Mouse (Mus musculus): ENCODE measurements around the gene Tmem121.

The Tmem121 gene

DNA sequence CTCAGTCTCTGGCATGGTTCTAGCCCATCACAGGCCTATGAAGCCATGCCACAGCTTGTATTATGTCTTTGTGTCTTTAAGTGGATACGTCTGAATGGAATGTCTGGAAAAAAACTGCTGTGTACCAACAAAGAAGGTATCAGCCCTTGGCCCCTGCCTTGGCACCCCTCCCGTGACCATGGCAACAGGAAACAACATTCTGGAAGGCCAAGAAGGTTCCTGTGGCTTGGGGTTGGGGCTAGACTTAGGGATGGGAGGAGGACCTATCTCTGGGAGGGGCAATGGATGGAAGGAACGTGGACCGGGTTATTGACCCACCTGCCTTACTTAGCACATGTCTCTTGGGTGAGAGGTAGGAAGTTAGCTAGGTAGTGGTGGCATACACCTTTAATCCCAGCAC lies 36.4 kb upstream of the Tmem121 start:
- no peak for DNase-seq (ENCODE audit: low spot score in 2 of 2)

GRCm38 (mm10) chr12:113149896-113150295 lies 35.8 kb upstream of the Tmem121 start:
- peak; percentile 63 to 69 for DNase-seq (ENCODE audit: low spot score in 2 of 2)

DNA sequence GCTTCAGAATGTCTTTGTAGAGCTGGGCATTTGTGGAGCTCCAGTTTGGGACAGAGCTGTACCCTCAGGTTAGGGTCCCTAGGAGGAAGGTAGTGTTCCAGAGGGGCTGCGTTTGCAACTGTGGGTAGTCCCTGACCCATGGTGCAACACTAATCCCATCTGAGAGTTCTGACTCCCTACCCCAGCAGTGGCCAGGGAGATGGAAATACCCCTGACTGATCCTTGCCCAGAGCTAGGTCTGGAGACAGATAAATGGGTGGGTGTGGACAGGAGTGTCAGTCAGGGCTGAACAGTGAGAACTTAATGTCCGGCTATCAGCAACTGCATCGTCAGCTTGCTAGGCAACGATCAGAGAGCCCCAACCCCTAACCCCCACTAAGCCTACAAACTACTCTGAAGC lies 35.1 kb upstream of the Tmem121 start:
- DNase-seq (ENCODE audit: low spot score in 2 of 2) = no peak

GRCm38 (mm10) chr12:113151046-113151445 lies 34.7 kb upstream of the Tmem121 start:
- no peak for DNase-seq (ENCODE audit: low spot score in 2 of 2)

GRCm38 (mm10) chr12:113151661-113152271 lies 34.0 kb upstream of the Tmem121 start:
- DNase-seq (ENCODE audit: low spot score in 2 of 2) = peak; percentile 78 to 79

- peak; percentile 57 to 65 for DNase-seq (ENCODE audit: low spot score in 2 of 2)
Measured at GRCm38 (mm10) chr12:113152272-113152661, 33.5 kb upstream of the Tmem121 start.

GRCm38 (mm10) chr12:113152991-113153525 lies 32.7 kb upstream of the Tmem121 start:
- no peak for DNase-seq (ENCODE audit: low spot score in 2 of 2)

DNA sequence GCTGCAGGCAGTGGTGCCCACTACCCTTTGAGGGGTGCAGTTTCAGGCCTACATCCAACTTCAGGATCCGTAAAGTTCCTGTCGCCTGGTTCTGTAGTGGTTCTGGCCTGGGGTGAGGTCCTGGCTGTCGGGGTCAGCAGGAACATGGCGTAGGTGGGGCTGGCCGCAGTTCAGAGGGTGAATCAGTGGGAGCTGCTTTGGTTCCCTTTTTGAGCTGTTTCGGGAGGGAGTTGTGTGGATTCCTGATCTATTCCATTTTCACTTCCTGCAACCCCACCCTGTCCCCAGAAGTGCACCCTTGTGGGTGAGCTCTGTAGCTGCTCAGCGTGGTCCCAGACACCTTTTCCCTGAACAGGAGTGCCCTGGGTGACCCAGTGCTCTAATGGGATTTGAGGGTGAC lies 31.8 kb upstream of the Tmem121 start:
- no peak for DNase-seq (ENCODE audit: low spot score in 2 of 2)

DNA sequence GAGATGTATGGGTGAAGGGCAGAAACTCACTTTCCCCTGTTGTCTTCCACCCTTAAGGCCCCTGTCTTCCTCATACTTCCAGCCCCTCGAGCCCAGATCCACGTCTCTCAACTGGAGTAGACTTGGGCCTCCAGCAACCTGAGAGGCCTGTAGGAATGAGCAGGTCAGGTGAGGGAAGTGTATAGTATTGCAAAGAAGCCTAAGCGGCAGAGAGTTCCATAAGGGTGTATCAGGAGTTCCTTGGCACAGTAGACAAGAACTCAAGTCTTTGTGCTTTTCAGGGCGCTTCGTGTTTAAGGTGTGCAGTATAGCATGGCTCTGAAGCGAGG lies 31.0 kb upstream of the Tmem121 start:
- DNase-seq (ENCODE audit: low spot score in 2 of 2) = no peak

DNA sequence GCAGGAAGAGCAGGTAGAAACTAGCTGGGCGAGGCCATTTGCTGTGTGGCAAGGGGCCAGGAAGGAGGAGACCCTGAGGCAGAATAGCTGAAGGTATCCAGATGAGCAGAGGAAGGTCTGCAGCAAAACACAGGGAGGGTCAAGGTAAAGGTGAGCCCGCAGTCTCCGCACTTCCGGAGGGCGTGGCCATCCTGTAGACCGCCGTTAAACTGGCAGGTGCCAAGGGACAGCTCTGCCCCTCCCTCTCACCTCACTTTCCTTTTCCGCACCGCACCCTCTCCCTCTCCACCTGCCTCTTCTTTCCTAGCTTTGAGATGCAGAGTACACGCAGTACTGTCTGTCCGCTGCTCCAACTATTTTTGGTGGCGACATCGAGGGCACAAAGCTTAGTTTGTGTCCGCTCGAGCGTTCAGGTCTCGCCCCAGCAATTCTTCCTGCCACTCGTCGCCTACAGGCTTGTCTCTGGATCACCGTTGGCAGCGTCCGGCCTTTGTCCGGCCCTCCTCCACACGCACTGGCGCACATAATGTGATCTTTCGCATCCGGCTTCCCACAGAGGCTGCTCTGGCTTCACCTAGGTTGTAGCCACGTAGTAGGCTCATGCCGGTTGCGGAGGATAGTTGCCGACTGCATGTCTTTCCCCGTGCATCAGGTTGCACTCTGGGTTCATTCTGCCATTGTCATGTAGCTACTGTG lies 30.5 kb upstream of the Tmem121 start:
- peak; percentile 72 to 74 for DNase-seq (ENCODE audit: low spot score in 2 of 2)

GRCm38 (mm10) chr12:113155887-113156539 lies 29.7 kb upstream of the Tmem121 start, which contains the start of gene Tedc1:
TSS of gene Tedc1 (plus strand) at chr12:113156421.
- peak; percentile 99 for DNase-seq (ENCODE audit: low spot score in 2 of 2)

DNA sequence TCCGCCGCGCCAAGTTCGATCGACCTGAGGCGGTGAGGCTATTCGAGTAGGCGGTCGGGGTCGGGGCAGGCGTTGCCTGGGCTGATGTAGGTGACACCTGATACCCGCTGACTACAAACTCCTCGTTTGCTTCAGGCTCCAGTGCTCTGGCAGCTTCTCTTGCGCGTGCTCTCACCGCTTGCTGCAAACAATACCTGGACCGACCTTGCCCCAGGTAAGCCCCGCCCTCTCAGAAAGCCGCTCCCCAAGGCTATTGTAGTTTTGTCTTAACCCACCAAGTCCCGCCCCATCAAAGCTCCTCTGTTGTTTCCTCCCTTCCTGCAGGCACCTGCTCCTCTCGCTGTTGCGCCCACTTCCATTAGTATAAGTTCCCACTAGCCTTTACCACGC lies 29.2 kb upstream of the Tmem121 start:
- no peak for DNase-seq (ENCODE audit: low spot score in 2 of 2)

DNA sequence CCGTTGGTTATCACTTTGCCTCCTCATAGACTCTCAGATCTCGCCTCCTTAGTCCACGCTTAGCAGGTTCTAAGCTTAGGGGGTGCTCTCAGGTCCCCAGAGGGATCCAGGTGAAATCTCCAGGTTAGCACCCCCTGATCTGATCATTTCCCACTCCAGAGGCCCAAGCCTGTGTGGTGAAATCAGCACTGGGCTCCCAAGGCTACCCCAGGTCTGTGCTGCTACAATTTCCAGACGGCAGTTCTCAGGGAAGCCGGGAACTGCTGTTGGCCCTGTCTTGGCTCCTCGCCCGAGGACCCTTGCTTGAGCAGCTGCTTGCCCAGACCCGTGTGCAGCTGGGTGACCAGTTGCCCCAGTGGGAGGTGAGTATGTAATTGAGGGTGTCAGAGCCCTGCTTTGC lies 28.7 kb upstream of the Tmem121 start:
- no peak for DNase-seq (ENCODE audit: low spot score in 2 of 2)

DNA sequence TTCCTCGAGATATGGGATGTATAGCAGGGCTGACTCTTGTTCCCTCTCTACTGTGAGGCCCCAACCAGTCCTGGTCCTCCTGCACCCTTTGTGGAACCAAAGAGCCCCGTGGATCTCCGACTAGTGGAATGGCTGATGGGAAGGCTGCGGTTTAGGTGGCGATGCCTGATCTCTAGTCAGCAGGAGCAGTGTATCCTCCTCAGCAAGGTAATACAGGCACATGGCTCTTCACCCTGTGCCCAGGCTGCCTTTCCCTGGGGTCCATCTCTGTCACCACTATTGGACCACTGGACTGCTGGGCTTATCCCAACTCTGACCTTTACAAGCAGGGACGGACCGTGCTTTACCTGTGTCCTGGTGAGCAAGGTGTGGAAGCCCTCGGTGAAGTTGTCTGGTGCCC lies 28.2 kb upstream of the Tmem121 start:
- no peak for DNase-seq (ENCODE audit: low spot score in 2 of 2)

- DNase-seq (ENCODE audit: low spot score in 2 of 2) = no peak
Measured at GRCm38 (mm10) chr12:113157971-113158370, 27.8 kb upstream of the Tmem121 start.

- DNase-seq (ENCODE audit: low spot score in 2 of 2) = no peak
Measured at GRCm38 (mm10) chr12:113163561-113164006, 22.1 kb upstream of the Tmem121 start.

- peak; percentile 86 to 89 for DNase-seq (ENCODE audit: low spot score in 2 of 2)
Measured at GRCm38 (mm10) chr12:113168031-113168536, 17.6 kb upstream of the Tmem121 start.

GRCm38 (mm10) chr12:113176960-113177725 lies 8.6 kb upstream of the Tmem121 start:
- no peak for DNase-seq (ENCODE audit: low spot score in 2 of 2)

GRCm38 (mm10) chr12:113181020-113181419 lies 4.7 kb upstream of the Tmem121 start:
- DNase-seq (ENCODE audit: low spot score in 2 of 2) = no peak

DNA sequence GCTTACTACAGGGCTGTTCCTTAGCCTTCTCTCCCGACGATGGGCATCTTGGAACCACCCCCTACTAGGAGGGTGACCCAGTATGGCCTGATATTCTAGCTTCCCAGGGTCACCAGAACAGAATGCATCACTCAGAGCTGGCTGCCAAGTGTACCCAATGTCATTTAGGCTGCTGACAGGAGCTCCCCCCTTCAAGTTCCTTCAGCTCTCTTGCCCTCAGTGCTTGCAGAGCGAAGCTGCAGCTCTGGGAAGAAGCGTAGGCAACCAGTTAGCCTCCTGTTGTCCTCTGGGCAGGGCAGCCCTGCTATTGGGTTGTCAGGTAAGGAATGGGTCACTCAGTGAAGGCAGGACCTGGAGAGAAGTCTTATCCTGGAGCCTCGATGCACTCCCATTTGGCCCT lies 785 bp upstream of the Tmem121 start:
- DNase-seq (ENCODE audit: low spot score in 2 of 2) = no peak

DNA sequence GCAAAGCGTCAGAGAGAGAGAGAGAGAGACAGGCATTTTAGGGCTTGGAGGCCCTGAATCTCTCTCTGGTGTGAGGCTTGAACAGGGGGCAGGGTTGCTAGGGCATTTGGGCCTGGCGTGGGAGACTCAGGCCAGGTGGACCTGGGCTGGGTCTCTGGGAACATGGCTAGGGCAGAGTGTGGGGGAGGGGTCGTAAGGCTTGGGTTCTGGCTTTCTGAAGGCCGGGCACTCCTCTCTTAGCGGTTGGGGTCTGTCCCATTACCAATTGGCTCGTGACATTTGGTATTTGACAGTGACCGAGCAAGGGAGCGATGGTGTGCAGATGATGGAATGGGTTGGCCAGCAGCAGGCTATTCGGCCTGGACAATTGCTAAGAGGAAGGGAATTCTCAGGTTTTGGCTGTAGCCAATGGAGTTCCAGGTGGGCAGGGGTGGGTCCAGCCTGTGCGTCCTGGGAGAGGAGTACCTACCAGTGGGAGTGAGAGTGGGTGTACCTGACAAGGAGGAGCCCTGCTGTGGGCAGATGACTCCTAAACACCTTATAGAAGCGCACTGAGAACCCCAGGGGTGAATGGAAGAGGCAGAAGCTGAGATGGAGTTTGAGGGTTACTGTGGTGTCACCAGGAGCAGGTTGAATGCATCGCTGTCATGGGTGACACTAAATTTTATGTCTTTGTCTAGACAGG lies 738 bp downstream of the Tmem121 start:
- DNase-seq (ENCODE audit: low spot score in 2 of 2) = no peak

Measured in spleen, postnatal 36 days (tissue).